In the genomic region with DNA sequence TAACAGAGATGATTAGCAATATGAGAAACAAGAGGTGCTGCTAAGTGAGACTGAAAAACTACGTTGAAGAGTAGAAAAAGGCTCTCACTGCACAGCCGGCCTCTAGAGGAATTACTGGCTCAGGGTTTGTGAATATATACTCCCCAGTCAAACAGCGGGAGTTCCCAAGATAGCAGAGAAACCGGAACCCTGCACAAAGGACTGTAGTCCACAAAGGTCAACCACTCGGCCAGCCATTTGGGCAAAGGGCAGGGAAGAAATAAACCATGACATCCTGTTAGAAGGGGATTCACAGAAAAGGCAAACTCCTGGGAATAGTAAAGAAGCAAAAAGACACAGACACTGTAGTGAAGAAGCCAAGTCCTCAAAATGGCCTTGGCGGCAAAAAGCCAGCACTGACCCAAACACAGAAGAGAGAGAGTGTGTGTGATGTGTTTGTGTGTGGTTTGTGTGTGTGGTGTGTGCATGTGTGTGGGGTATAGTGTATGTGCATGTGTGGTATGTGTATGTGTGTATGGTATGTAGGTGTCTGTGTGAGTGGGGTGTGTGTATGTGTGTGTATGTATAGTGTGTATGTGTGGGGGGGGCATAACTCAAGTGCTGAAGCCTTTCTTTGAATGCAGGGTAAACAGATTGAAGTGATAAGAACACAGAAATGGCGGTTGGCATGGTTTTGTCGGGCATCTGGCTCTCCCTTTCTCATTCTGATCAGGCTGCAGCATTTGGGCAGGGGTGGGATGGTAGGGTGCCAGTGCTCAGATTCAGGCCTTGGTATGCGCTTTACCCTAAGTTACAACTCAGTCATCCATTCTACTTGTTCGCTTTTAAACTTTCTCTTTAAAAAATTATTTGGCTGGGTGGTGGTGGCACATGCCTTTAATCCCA, we compare ENCODE assay signal across 12 mouse cellular contexts.
DNase-seq lines count a peak whose midpoint lies in the region; ATAC-seq lines count a peak whose summit lies in the region.
"Had no signal": no experiment of that assay in that cellular context is flagged by ENCODE, and none has a peak within 500 bp of the region (broad histone marks: within the 10 kb centered on the region; RNA-seq: fewer than 3 reads in every experiment).

No protein-coding gene starts in this region.

- no peak for DNase-seq in hindbrain, embryonic 10.5 days (ENCODE audit: low spot score)
- peak; percentile 72 to 75 for DNase-seq in kidney, postnatal 36 days
- peak; percentile 18 for DNase-seq in neural tube, embryonic 10.5 days (ENCODE audit: extremely low spot score, low spot score)
- DNase-seq in embryonic facial prominence, embryonic 10.5 days (ENCODE audit: low spot score): no peak
- no peak for DNase-seq in right cerebral cortex, adult 18-20 months
- DNase-seq in cerebellum, postnatal 14 days: no peak
- DNase-seq: cerebellum, adult 9-10 months; thymus, postnatal 4 days had no signal

- H3K4me2 ChIP-seq in hindbrain, embryonic 16.5 days (ENCODE audit: low read length): no peak overlapping the region
- H3K4me2 ChIP-seq in forebrain, embryonic 16.5 days (ENCODE audit: low read length): no peak overlapping the region
- H3K4me2 ChIP-seq: limb, embryonic 15.5 days had no signal

- no peak for ATAC-seq in hindbrain, embryonic 16.5 days
- ATAC-seq in forebrain, embryonic 16.5 days: peak; percentile 64

- 48% methylated on average over 10 of the region's 10 CpGs for WGBS in hindbrain, embryonic 10.5 days
- WGBS in hindbrain, embryonic 16.5 days: 57% methylated on average over 10 of the region's 10 CpGs
- 61% methylated on average over 10 of the region's 10 CpGs for whole genome bisulfite sequencing in forebrain, embryonic 16.5 days
- 49% methylated on average over 10 of the region's 10 CpGs for WGBS in embryonic facial prominence, embryonic 10.5 days

- H3K36me3 ChIP-seq in hindbrain, embryonic 10.5 days: peaks cover 11% of the 10 kb centered on the region
- no peaks in the 10 kb centered on the region for H3K36me3 ChIP-seq in hindbrain, embryonic 16.5 days (ENCODE audit: control insufficient read depth, insufficient read depth, low read length)
- no peaks in the 10 kb centered on the region; the same call in 1 of the 2 replicates for H3K36me3 ChIP-seq in forebrain, embryonic 16.5 days (ENCODE audit: control insufficient read depth, insufficient read depth)
- H3K36me3 ChIP-seq in embryonic facial prominence, embryonic 10.5 days (replicated peaks): no peaks in the 10 kb centered on the region
- H3K36me3 ChIP-seq: limb, embryonic 15.5 days had no signal

- peaks cover 8% of the 10 kb centered on the region for H3K9me3 ChIP-seq in hindbrain, embryonic 10.5 days
- no peaks in the 10 kb centered on the region for H3K9me3 ChIP-seq in hindbrain, embryonic 16.5 days (ENCODE audit: control insufficient read depth, low read length)
- H3K9me3 ChIP-seq in forebrain, embryonic 16.5 days (ENCODE audit: control insufficient read depth, low read length): no peaks in the 10 kb centered on the region
- no peaks in the 10 kb centered on the region for H3K9me3 ChIP-seq in embryonic facial prominence, embryonic 10.5 days
- H3K9me3 ChIP-seq: limb, embryonic 15.5 days had no signal

- peaks cover 48% of the 10 kb centered on the region for H3K4me1 ChIP-seq in hindbrain, embryonic 10.5 days (replicated peaks)
- peaks cover 4% of the 10 kb centered on the region; the same call in 1 of the 2 replicates for H3K4me1 ChIP-seq in hindbrain, embryonic 16.5 days (ENCODE audit: control insufficient read depth, insufficient read depth, low read depth, low read length)
- H3K4me1 ChIP-seq in forebrain, embryonic 16.5 days (replicated peaks; ENCODE audit: control insufficient read depth, insufficient read depth, low read length): peaks cover 35% of the 10 kb centered on the region
- peaks cover 23% of the 10 kb centered on the region for H3K4me1 ChIP-seq in embryonic facial prominence, embryonic 10.5 days

- peak overlapping the region; percentile 59; the same call in 1 of the 2 replicates for H3K27ac ChIP-seq in hindbrain, embryonic 10.5 days
- H3K27ac ChIP-seq in hindbrain, embryonic 16.5 days (ENCODE audit: low read depth, low read length): no peak overlapping the region
- H3K27ac ChIP-seq in forebrain, embryonic 16.5 days (ENCODE audit: low read length): peak overlapping the region; percentile 56
- no peak overlapping the region; the same call in 1 of the 2 replicates for H3K27ac ChIP-seq in embryonic facial prominence, embryonic 10.5 days (replicated peaks)
- H3K27ac ChIP-seq: heart, adult 2 months; limb, embryonic 15.5 days had no signal

- no peak overlapping the region for H3K9ac ChIP-seq in hindbrain, embryonic 16.5 days (ENCODE audit: low read depth, low read length)
- no peak overlapping the region for H3K9ac ChIP-seq in forebrain, embryonic 16.5 days (replicated peaks; ENCODE audit: low read depth, low read length)
- H3K9ac ChIP-seq: limb, embryonic 15.5 days had no signal

- H3K27me3 ChIP-seq in hindbrain, embryonic 10.5 days (ENCODE audit: insufficient read depth, poor library complexity, severe bottlenecking): no peaks in the 10 kb centered on the region; the same call in 1 of the 2 replicates
- H3K27me3 ChIP-seq in hindbrain, embryonic 16.5 days (replicated peaks; ENCODE audit: control insufficient read depth, insufficient read depth, low read length): no peaks in the 10 kb centered on the region
- no peaks in the 10 kb centered on the region for H3K27me3 ChIP-seq in forebrain, embryonic 16.5 days (replicated peaks; ENCODE audit: control insufficient read depth, insufficient read depth, low read length)
- H3K27me3 ChIP-seq in embryonic facial prominence, embryonic 10.5 days (replicated peaks; ENCODE audit: low read depth, poor library complexity, severe bottlenecking): no peaks in the 10 kb centered on the region
- H3K27me3 ChIP-seq: limb, embryonic 15.5 days had no signal

- H3K4me3 ChIP-seq in hindbrain, embryonic 10.5 days: no peak overlapping the region
- H3K4me3 ChIP-seq in hindbrain, embryonic 16.5 days (ENCODE audit: low read length): no peak overlapping the region
- no peak overlapping the region for H3K4me3 ChIP-seq in forebrain, embryonic 16.5 days (replicated peaks; ENCODE audit: low read length)
- no peak overlapping the region for H3K4me3 ChIP-seq in embryonic facial prominence, embryonic 10.5 days
- H3K4me3 ChIP-seq: heart, adult 2 months; limb, embryonic 15.5 days had no signal

Comparison
In these comparisons a context has a peak if more than half of its experiments do, and no peak if none do; other contexts are left out.
1. H3K27ac ChIP-seq: peak in hindbrain, embryonic 10.5 days (single experiment) and forebrain, embryonic 16.5 days (single experiment); none in hindbrain, embryonic 16.5 days (single experiment) and embryonic facial prominence, embryonic 10.5 days (single experiment).
2. DNase-seq: peak in kidney, postnatal 36 days (2 of 2) and neural tube, embryonic 10.5 days (single experiment); none in hindbrain, embryonic 10.5 days (single experiment), embryonic facial prominence, embryonic 10.5 days (single experiment), right cerebral cortex, adult 18-20 months (single experiment) and cerebellum, postnatal 14 days (0 of 2).